Mouse (Mus musculus): ENCODE results near the gene Dis3l. TPM values are rescaled to one million over a fixed set of nuclear protein-coding genes. Genes with fewer than 3 reads are reported as not detected.
"Not testable (repeated sequence)": the region's sequence is repeated elsewhere in the genome, so short reads cannot be mapped to it uniquely, and the experiment has no call there.

The Dis3l gene
- polyA plus RNA-seq, 1 experiment: 2.5 TPM

DNA sequence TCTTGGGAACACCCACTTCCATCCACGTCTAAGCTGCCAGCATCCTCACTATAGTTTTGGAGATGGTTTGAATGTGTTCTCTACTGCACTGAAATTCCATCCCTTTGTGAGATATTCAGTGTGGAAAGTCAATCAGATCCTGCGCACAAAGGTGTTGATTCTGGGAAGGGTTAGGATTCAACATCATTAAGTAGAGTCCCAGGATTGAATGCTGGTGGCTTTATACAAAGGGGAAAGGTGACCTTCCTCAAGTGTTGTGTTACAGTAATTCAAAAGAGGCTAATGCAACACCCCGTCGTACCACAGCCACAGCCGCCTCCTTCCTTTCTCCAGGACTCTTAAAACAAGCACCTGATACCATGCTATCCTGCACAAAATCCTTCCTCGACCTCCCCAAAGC is 5.3 kb downstream of the Dis3l start:
- Histone ChIP-seq H3K4me3 (replicated peaks) (no peak overlapping the region), H3K4me1 (peaks cover 14% of the 10 kb centered on the region), H3K9me3 (no peaks in the 10 kb centered on the region), H3K36me3 (replicated peaks; ENCODE audit: low read length) (peaks cover 46% of the 10 kb centered on the region), H3K27me3 (replicated peaks) (no peaks in the 10 kb centered on the region)
- no peak for TF ChIP-seq FLI1 (IDR thresholded peaks at IDR 0.05; ENCODE audit: low read length)
- TF ChIP-seq GATA1 (IDR thresholded peaks at IDR 0.05; ENCODE audit: borderline replicate concordance, low read length): no peak

- TF ChIP-seq GATA1 (IDR thresholded peaks at IDR 0.05; ENCODE audit: borderline replicate concordance, low read length) (no peak), FLI1 (IDR thresholded peaks at IDR 0.05; ENCODE audit: low read length) (no peak)
- H3K36me3 ChIP-seq (replicated peaks; ENCODE audit: low read length): peaks cover 88% of the 10 kb centered on the region
- H3K27me3 ChIP-seq (replicated peaks): no peaks in the 10 kb centered on the region
Observed at GRCm38 (mm10) chr9:64323976-64324375, 17.1 kb downstream of the Dis3l start.

DNA sequence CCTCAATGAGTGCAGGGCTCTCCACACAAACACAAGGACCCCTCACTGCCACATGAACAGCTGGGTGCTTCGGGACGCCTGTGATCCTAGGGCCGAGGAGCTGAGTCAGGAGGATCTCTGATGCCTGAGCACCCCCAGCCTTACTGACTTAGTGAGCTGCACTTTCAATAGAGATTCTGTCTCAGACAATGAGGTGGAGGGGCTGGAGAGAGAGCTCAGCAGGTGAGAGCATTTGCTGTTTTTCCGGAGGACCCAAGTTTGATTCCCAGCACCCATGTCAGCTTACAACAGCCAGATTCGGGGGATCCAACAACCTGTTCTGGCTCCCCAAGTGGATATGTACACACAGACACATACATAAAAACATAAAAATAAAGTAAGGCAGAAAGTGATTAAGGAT is 24.1 kb downstream of the Dis3l start:
- TF ChIP-seq GATA1 (IDR thresholded peaks at IDR 0.05; ENCODE audit: borderline replicate concordance, low read length) (no peak), FLI1 (IDR thresholded peaks at IDR 0.05; ENCODE audit: low read length) (no peak)
- Histone ChIP-seq H3K9me3 (no peaks in the 10 kb centered on the region), H3K36me3 (replicated peaks; ENCODE audit: low read length) (peaks cover 84% of the 10 kb centered on the region), H3K27me3 (replicated peaks) (no peaks in the 10 kb centered on the region), H3K4me3 (replicated peaks) (no peak overlapping the region), H3K4me1 (peaks cover 5% of the 10 kb centered on the region)

More at GRCm38 (mm10) chr9:64323976-64324375, 17.1 kb downstream of the Dis3l start:
- peaks cover 5% of the 10 kb centered on the region for H3K4me1 ChIP-seq
- H3K4me3 ChIP-seq (replicated peaks): no peak overlapping the region
- no peaks in the 10 kb centered on the region for H3K9me3 ChIP-seq

- H3K27me3 ChIP-seq (replicated peaks): no peaks in the 10 kb centered on the region
- H3K4me1 ChIP-seq: no peaks in the 10 kb centered on the region
- no peak for TF ChIP-seq FLI1 (IDR thresholded peaks at IDR 0.05; ENCODE audit: low read length)
- no peak for TF ChIP-seq GATA1 (IDR thresholded peaks at IDR 0.05; ENCODE audit: borderline replicate concordance, low read length)
- H3K4me3 ChIP-seq (replicated peaks): no peak overlapping the region
- H3K9me3 ChIP-seq: no peaks in the 10 kb centered on the region
- H3K36me3 ChIP-seq (replicated peaks; ENCODE audit: low read length): peaks cover 80% of the 10 kb centered on the region
Observed at GRCm38 (mm10) chr9:64314696-64315095, 26.4 kb downstream of the Dis3l start.

DNA sequence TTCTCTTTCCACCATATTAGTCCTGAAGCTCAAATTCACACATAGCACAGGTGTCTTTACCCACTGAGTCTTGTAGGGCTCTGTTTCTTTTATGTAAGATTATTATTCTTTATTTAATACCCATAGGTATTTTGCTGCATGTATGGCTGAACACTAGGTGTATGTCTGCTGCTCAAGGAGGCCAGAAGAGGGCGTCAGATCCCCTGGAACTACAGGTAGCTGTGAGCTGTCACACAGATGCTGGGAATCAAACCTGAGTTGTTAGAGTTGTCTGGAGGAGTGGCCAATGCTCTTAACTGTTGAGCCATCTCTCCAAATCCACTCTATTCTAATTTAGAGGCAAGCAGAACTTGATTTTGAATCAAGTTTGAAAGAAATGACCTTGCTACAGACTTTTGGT is 29.0 kb downstream of the Dis3l start:
- Histone ChIP-seq H3K36me3 (replicated peaks; ENCODE audit: low read length) (peaks cover 74% of the 10 kb centered on the region), H3K27me3 (replicated peaks) (no peaks in the 10 kb centered on the region), H3K4me3 (replicated peaks) (no peak overlapping the region)

DNA sequence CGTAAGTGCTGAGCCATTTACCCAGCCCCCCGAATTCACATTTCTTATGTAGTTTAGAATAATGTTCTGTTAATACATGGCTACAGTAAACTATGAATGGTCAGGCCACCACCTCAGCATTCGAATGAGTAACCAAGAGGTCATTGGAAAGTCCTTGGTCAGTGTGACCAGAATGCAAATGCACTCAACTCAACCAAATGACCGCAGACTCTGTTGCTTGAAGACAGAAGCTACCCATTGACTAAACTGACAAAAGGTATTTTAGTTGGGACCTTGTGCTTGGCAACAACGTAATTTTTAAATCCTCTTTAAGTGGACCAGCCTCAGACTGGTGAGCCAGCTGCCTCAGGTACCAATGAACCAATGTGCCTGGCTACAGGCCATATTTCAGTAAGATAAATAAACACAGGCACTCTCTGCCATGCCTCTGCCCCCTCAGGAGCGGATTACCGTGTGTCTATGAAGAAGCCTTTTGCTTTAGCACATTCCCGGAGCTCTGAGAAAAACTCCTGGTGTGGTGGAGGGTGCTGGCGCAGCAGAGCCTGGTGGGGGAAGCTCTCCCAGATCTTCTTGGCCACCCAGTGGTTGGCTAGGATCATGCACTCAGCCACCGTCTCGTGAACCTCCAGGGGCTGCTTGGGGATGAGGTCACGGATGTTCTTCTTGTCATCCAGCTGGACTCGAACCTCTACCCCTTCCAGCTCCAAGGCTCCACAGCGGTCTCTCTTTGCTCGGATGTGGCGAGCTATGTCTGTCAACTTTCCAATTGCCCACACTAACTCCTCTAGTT is 29.9 kb downstream of the Dis3l start:
- Histone ChIP-seq H3K4me1 (peaks cover 5% of the 10 kb centered on the region), H3K27me3 (replicated peaks) (no peaks in the 10 kb centered on the region), H3K36me3 (replicated peaks; ENCODE audit: low read length) (peaks cover 75% of the 10 kb centered on the region), H3K9me3 (no peaks in the 10 kb centered on the region), H3K4me3 (replicated peaks) (no peak overlapping the region)
- no peak for TF ChIP-seq FLI1 (IDR thresholded peaks at IDR 0.05; ENCODE audit: low read length)
- TF ChIP-seq GATA1 (IDR thresholded peaks at IDR 0.05; ENCODE audit: borderline replicate concordance, low read length): no peak

More for the DNA sequence above, 29.0 kb downstream of the Dis3l start:
- Histone ChIP-seq H3K9me3 (no peaks in the 10 kb centered on the region), H3K4me1 (peaks cover 2% of the 10 kb centered on the region)
- no peak for TF ChIP-seq GATA1 (IDR thresholded peaks at IDR 0.05; ENCODE audit: borderline replicate concordance, low read length)
- no peak for TF ChIP-seq FLI1 (IDR thresholded peaks at IDR 0.05; ENCODE audit: low read length)

DNA sequence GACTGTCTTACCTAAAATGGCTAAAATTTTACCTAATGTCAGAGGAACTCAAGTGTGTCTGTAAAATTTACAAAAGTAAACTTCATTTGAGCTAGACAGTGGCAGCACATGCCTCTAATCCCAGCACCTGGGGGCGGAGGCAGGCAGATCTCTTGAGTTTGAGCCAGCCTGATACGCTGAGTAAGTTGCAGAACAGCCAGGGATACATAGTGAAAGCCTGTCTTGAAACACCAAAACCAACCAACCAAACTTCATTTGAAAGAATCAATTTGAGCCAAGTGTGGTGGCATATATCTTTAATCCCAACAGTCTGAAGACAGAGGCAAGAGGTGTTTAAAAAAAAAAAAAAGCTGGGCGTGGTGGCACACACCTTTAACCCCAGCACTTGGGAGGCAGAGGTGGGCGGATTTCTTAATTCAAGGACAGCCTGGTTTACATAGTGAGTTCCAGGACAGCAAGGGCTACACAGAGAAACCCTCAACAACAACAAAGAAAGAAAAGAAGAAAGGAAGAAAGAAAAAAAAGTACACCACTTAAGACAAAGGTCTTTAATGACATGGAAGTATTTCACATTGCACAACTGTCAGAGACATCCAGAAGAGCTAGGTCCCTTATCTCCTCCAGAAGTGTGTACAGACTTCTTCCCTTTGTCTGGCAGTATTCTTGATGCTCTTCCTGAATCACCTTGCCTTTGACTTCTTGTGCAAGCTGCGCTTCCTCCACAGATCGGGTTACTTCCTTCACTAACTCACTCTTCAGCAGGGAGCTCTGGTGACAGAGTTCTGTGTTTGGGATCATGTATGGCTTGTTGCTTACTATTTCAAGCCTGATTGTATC is 34.4 kb downstream of the Dis3l start:
- no peak overlapping the region for H3K4me3 ChIP-seq (replicated peaks)
- H3K4me1 ChIP-seq: peaks cover 5% of the 10 kb centered on the region
- no peaks in the 10 kb centered on the region for H3K9me3 ChIP-seq
- TF ChIP-seq GATA1 (IDR thresholded peaks at IDR 0.05; ENCODE audit: borderline replicate concordance, low read length) (no peak), FLI1 (IDR thresholded peaks at IDR 0.05; ENCODE audit: low read length) (no peak)
- H3K36me3 ChIP-seq (replicated peaks; ENCODE audit: low read length): peaks cover 82% of the 10 kb centered on the region
- no peaks in the 10 kb centered on the region for H3K27me3 ChIP-seq (replicated peaks)

DNA sequence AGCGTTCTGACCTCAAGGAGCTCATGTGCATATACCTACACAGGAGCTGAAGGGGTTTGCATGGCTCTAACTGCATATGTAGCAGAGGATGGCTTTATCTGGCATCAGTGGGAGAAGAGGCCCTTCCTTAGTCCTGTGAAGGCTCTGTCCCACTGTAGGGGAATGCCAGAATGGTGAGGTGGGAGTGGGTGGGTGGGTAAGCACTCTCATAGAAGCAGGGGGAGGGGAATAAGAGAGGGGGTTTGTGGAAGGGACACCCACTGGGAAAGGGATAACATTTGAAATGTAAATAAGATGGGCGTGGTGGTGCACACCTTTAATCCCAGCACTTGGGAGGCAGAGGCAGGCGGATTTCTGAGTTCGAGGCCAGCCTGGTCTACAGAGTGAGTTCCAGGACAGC is 38.0 kb downstream of the Dis3l start:
- H3K27me3 ChIP-seq (replicated peaks); H3K4me3 ChIP-seq (replicated peaks); H3K9me3 ChIP-seq; H3K4me1 ChIP-seq: not testable (repeated sequence)
- H3K36me3 ChIP-seq (replicated peaks; ENCODE audit: low read length): peaks cover 86% of the 10 kb centered on the region

DNA sequence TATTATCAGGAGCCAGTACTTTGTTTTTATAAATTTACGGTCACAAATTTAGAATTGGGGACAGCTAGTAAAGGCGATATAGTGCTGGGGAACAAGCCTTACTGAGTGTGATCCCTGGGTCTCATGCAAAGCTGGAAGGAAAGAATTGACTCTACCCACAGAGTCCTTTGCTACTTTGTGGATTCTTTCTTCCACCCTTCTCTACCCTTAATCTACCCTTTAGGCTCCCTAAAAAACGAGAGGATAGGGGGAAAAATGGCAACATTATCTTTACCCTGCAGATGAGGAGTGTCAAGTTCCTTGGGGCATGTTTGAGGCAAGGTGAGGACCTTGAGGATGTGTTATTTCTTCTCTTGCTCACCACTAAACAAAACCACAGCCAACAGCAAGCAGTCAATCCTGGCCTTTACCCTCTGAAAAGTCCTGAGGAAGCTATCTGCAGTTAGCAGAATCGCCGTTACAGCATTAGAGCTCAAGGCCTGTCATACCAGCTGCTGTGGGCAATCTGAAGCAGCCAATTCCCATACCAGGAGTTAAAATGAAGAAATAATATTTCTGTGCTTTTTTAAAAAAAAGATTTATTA is 58.6 kb downstream of the Dis3l start:
- TF ChIP-seq FLI1 (IDR thresholded peaks at IDR 0.05; ENCODE audit: low read length) (no peak), GATA1 (IDR thresholded peaks at IDR 0.05; ENCODE audit: borderline replicate concordance, low read length) (no peak)
- Histone ChIP-seq H3K4me3 (replicated peaks) (peak overlapping the region; percentile 92), H3K36me3 (replicated peaks; ENCODE audit: low read length) (peaks cover 13% of the 10 kb centered on the region), H3K4me1 (peaks cover 22% of the 10 kb centered on the region), H3K9me3 (no peaks in the 10 kb centered on the region), H3K27me3 (replicated peaks) (no peaks in the 10 kb centered on the region)

- Histone ChIP-seq H3K4me1 (peaks cover 22% of the 10 kb centered on the region), H3K4me3 (replicated peaks) (peak overlapping the region; percentile 92), H3K9me3 (no peaks in the 10 kb centered on the region), H3K36me3 (replicated peaks; ENCODE audit: low read length) (peaks cover 11% of the 10 kb centered on the region), H3K27me3 (replicated peaks) (no peaks in the 10 kb centered on the region)
- TF ChIP-seq GATA1 (IDR thresholded peaks at IDR 0.05; ENCODE audit: borderline replicate concordance, low read length) (no peak), FLI1 (IDR thresholded peaks at IDR 0.05; ENCODE audit: low read length) (no peak)
Observed at GRCm38 (mm10) chr9:64281781-64282178, 59.3 kb downstream of the Dis3l start.

All from megakaryocyte, embryonic 14.5 days (primary cell).